Mouse (Mus musculus) liver, postnatal 0 days (tissue): ENCODE results near the gene Mboat2.

Experiments
- CTCF ChIP-seq: sonication (generic); IDR thresholded peaks from 2 replicates; pipeline ENCODE4 v1.5.1; 2016; ENCODE audit warnings: antibody characterized with exemption, low read depth
- EP300 ChIP-seq: IDR thresholded peaks from 2 replicates; pipeline ENCODE4 v1.6.1; 2016; ENCODE audit warnings: antibody characterized with exemption, low read depth, mild to moderate bottlenecking

- TF ChIP-seq CTCF (no peak), EP300 (peak; percentile 94)
Observed at GRCm38 (mm10) chr12:24879613-24880029, 48.9 kb downstream of the Mboat2 start.
